Mouse (Mus musculus) limb, embryonic 14.5 days (tissue): ENCODE results near the gene Pgbd5. TPM values are rescaled to one million over a fixed set of nuclear protein-coding genes. Genes with fewer than 3 reads are reported as not detected.

Experiments used
- ATAC-seq: fragments of 200-750 bp; cut with Nextera tagmentation; 2 replicates; pipeline ENCODE4 v1.8.0; 2017; ENCODE audit warnings: low read depth, moderate number of reproducible peaks, moderate TSS enrichment; ENCODE audit not compliant: low FRiP score
- DNase-seq: peaks from one replicate; pipeline ENCODE4 v3.0.0-alpha.2; 2015; ENCODE audit warnings: low spot score
- H3K27ac ChIP-seq: fragments of 300-500 bp; sonication (generic); replicated peaks from 2 replicates; pipeline ENCODE4 v1.5.1; 2014; ENCODE audit warnings: low read depth, mild to moderate bottlenecking, low read length, moderate library complexity, mixed read lengths
- H3K27me3 ChIP-seq: fragments of 300-500 bp; sonication (generic); 2 replicates; pipeline ENCODE4 v1.6.1; 2014; ENCODE audit warnings: low read length, mixed read lengths; ENCODE audit not compliant: control insufficient read depth, insufficient read depth
- H3K36me3 ChIP-seq: fragments of 300-500 bp; sonication (generic); 2 replicates; pipeline ENCODE4 v1.6.1; 2014; ENCODE audit warnings: mild to moderate bottlenecking, low read length, moderate library complexity, mixed read lengths; ENCODE audit not compliant: control insufficient read depth, insufficient read depth
- H3K4me1 ChIP-seq: fragments of 300-500 bp; sonication (generic); 2 replicates; pipeline ENCODE4 v1.6.1; 2014; ENCODE audit warnings: antibody characterized with exemption, low read length, mixed read lengths; ENCODE audit not compliant: control insufficient read depth, insufficient read depth
- H3K4me2 ChIP-seq: fragments of 300-500 bp; sonication (generic); replicated peaks from 2 replicates; pipeline ENCODE4 v1.6.1; 2014; ENCODE audit warnings: low read depth, mild to moderate bottlenecking, low read length, moderate library complexity; ENCODE audit not compliant: severe bottlenecking
- H3K4me3 ChIP-seq: fragments of 300-500 bp; sonication (generic); replicated peaks from 2 replicates; pipeline ENCODE4 v1.5.1; 2014; ENCODE audit warnings: low read length
- H3K9ac ChIP-seq: fragments of 300-500 bp; sonication (generic); 2 replicates; pipeline ENCODE4 v1.6.1; 2014; ENCODE audit warnings: mild to moderate bottlenecking, low read depth, low read length, moderate library complexity; ENCODE audit not compliant: severe bottlenecking
- H3K9me3 ChIP-seq: fragments of 300-500 bp; sonication (generic); 2 replicates; pipeline ENCODE4 v1.6.1; 2016; ENCODE audit warnings: low read length; ENCODE audit not compliant: control insufficient read depth
- POLR2A ChIP-seq: fragments of 200-500 bp; IDR thresholded peaks from 2 replicates; pipeline ENCODE4 v1.8.0; 2012; ENCODE audit warnings: inconsistent platforms, mild to moderate bottlenecking, moderate library complexity, borderline replicate concordance; ENCODE audit not compliant: insufficient read depth, insufficient read length; ENCODE audit errors: extremely low read depth
- WGBS: fragments of 180-500 bp; shearing (Covaris S2); extraction: QIAGEN DNeasy Blood & Tissue Kit; methylation state at CpG from one replicate; pipeline ENCODE4 v1.1.7; 2014; 5-methylcytosine and 5-hydroxymethylcytosine counted together
- polyA plus RNA-seq, 2 experiments: library from polyadenylated mRNA; depleted of rRNA in 1 of 2; stranded (reverse) in 1 of 2; unstranded in 1 of 2; fragments of >200 nt; fragmentation: Nextera tagmentation in 1 of 2; extraction: Ambion mirVana in 1 of 2; gene quantifications; 2 replicates each; pipeline versions ENCODE4 v1.2.1 to v1.2.3; 2012 to 2014

The Pgbd5 gene
- polyA plus RNA-seq, 2 experiments: 3.9 to 8.0 TPM

- Histone ChIP-seq H3K27me3 (no peaks in the 10 kb centered on the region), H3K36me3 (no peaks in the 10 kb centered on the region), H3K9ac (no peak overlapping the region), H3K4me1 (no peaks in the 10 kb centered on the region), H3K4me3 (no peak overlapping the region), H3K4me2 (no peak overlapping the region), H3K9me3 (no peaks in the 10 kb centered on the region), H3K27ac (no peak overlapping the region)
- DNase-seq (no peak), ATAC-seq (no peak)
- no peak for TF ChIP-seq POLR2A
- 57% methylated on average over 7 of the region's 7 CpGs for WGBS
Observed at GRCm38 (mm10) chr8:124416646-124417045, 22.8 kb downstream of the Pgbd5 start.

- H3K4me1 ChIP-seq: no peaks in the 10 kb centered on the region
- no peaks in the 10 kb centered on the region for H3K36me3 ChIP-seq
- 73% methylated on average over 3 of the region's 3 CpGs for WGBS
- H3K4me3 ChIP-seq: no peak overlapping the region
- no peak overlapping the region for H3K27ac ChIP-seq
- no peaks in the 10 kb centered on the region for H3K9me3 ChIP-seq
- no peaks in the 10 kb centered on the region for H3K27me3 ChIP-seq
- no peak for DNase-seq
- no peak for TF ChIP-seq POLR2A
- no peak overlapping the region for H3K9ac ChIP-seq
- no peak for ATAC-seq
- no peak overlapping the region for H3K4me2 ChIP-seq
Observed at GRCm38 (mm10) chr8:124415789-124416188, 23.7 kb downstream of the Pgbd5 start.

GRCm38 (mm10) chr8:124415002-124415401 is 24.5 kb downstream of the Pgbd5 start:
- Histone ChIP-seq H3K4me3 (no peak overlapping the region), H3K27me3 (no peaks in the 10 kb centered on the region), H3K9ac (no peak overlapping the region), H3K27ac (no peak overlapping the region), H3K4me1 (no peaks in the 10 kb centered on the region), H3K36me3 (no peaks in the 10 kb centered on the region), H3K4me2 (no peak overlapping the region), H3K9me3 (no peaks in the 10 kb centered on the region)
- no peak for TF ChIP-seq POLR2A
- DNase-seq (no peak), ATAC-seq (no peak)
- WGBS: 88% methylated on average over 8 of the region's 8 CpGs

- 67% methylated on average over 11 of the region's 11 CpGs for WGBS
- no peaks in the 10 kb centered on the region for H3K4me1 ChIP-seq
- DNase-seq: no peak
- H3K9me3 ChIP-seq: no peaks in the 10 kb centered on the region
- H3K4me3 ChIP-seq: no peak overlapping the region
- no peak for ATAC-seq
- TF ChIP-seq POLR2A: no peak
- no peak overlapping the region for H3K4me2 ChIP-seq
- no peaks in the 10 kb centered on the region for H3K27me3 ChIP-seq
- no peak overlapping the region for H3K27ac ChIP-seq
- H3K9ac ChIP-seq: no peak overlapping the region
- no peaks in the 10 kb centered on the region for H3K36me3 ChIP-seq
Observed at GRCm38 (mm10) chr8:124413244-124413965, 26.1 kb downstream of the Pgbd5 start.

- DNase-seq (no peak), ATAC-seq (no peak)
- Histone ChIP-seq H3K4me3 (no peak overlapping the region), H3K9ac (no peak overlapping the region), H3K27me3 (no peaks in the 10 kb centered on the region), H3K27ac (no peak overlapping the region), H3K4me1 (no peaks in the 10 kb centered on the region), H3K36me3 (no peaks in the 10 kb centered on the region), H3K9me3 (no peaks in the 10 kb centered on the region), H3K4me2 (no peak overlapping the region)
- 80% methylated on average over 19 of the region's 19 CpGs for WGBS
- TF ChIP-seq POLR2A: no peak
Observed at GRCm38 (mm10) chr8:124412496-124413243, 26.8 kb downstream of the Pgbd5 start.
